Mouse (Mus musculus): ENCODE measurements at regions not wholly inside any gene's neighbourhood (a gene's known extent, or its start where the extent isn't known, plus 50 kb on each side); places are given as distances from the start of the nearest gene placed in this dataset.

DNA sequence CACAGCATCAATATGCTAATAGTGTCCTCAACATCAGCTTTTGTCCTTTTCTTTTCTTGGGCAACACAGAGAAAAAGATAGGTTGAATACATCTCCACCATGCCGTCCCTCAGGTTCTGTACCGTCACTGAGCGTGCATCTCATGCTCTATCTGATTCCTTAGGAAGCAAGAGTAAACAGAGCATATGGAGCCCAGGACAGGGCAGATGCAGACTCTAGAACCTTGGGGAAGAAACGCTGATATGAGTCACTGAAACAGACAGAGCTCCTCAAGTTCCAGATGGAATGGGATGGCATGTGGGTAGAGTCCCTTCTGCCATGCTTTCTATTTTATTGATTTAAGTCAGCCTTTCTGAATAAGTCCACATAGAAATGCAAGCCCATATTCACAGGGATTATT is 206.9 kb downstream of the Hace1 start:
- TF ChIP-seq POLR2A (IDR thresholded peaks at IDR 0.05; ENCODE audit: borderline replicate concordance, extremely low read depth, insufficient read depth, insufficient read length, poor library complexity, severe bottlenecking), result no peak
- TF ChIP-seq CTCF (IDR thresholded peaks at IDR 0.05; ENCODE audit: borderline replicate concordance, extremely low read depth, insufficient read depth, insufficient read length), result no peak

Measured in brain, embryonic 14.5 days (tissue).